Mouse (Mus musculus): ENCODE measurements around the gene Map2k5.

GRCm38 (mm10) chr9:63372541-63372940, 5.2 kb downstream of the Map2k5 start:
- TF ChIP-seq POLR2A (IDR thresholded peaks at IDR 0.05; ENCODE audit: borderline replicate concordance, low read depth, low read length) (no peak), CTCF (IDR thresholded peaks at IDR 0.05; ENCODE audit: low read depth, low read length) (no peak)

Measured in bone marrow macrophage, adult 2 months (primary cell).